Mouse (Mus musculus) heart, postnatal 36 days (tissue): Measurements from ENCODE around the gene Pdx1. TPM values are rescaled to one million over a fixed set of nuclear protein-coding genes. Genes with fewer than 3 reads are reported as not detected.
A peak's percentile ranks its signal among the peaks of the same experiment; 100 is the strongest.

Source experiments
- DNase-seq, 2 experiments: peaks; one replicate each; pipeline ENCODE4 v3.0.0; 2021 to 2022
- intact Hi-C: fragments of 180-260 bp; cut with DNase I; formaldehyde crosslinking; loops from one replicate; pipeline ENCODE4 v1.15.1; 2025
- microRNA-seq, 2 experiments: library from miRNA; unstranded; fragments of <30 nt; microRNA quantifications; one replicate each; pipeline ENCODE4 v1.2.0; 2021; ENCODE audit warnings: borderline number of aligned reads in 2 of 2
- total RNA-seq, 2 experiments: library from RNA; stranded (reverse); gene quantifications; 2 replicates each; pipeline ENCODE4 v1.2.3; 2021

Gene Pdx1
- total RNA-seq, 2 experiments from 2014 or later: not detected

- DNase-seq: no peak
- intact Hi-C loops: no loop called here
Measured at GRCm38 (mm10) chr5:147306638-147307397, 37.1 kb downstream of the Pdx1 start, which contains the start of gene Cdx2. Gene Cdx2, minus strand, starts transcription at chr5:147307270.

DNA sequence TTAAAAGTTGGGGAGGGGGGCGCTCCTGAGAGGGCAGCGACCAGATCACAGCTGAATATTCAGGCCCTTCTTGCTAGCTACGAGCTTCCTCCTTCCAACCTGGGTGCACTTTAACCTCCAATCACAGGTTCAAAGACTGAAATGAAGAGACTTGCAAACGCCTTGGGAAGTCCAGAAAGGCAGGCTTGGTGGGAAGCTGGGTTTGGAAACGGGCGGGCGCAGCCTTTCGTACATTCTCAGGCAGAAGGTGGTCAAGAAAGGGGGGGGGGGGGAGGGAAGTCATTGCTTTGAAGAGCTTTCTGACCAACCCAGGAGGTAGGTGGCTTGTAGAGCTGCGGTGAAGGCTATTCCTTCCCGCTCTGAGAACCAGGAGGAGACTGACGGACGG lies 37.6 kb downstream of the Pdx1 start:
- no peak for DNase-seq
- intact Hi-C loops: no loop called here

DNA sequence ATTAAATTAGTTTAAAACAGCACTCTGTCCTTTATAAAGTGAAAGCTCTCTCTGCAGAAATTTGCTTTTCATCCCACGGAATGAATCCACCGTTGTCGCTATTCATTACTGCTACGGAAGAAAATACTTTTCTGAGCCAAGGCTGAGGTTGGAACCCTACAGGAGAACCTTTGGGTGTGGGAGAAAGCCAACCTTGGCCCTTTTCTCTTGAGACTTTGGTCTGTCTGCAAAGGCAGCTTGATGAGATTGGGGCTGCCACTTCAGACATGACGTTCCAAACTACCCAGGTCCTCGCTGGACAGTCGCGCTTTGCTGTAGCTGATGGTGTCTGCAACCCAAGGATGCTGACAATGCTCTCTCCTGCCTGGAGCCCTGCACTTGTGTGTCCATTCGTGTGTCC lies 38.7 kb downstream of the Pdx1 start:
- DNase-seq: no peak
- intact Hi-C loops: no loop called here

GRCm38 (mm10) chr5:147309786-147310185 lies 40.0 kb downstream of the Pdx1 start:
- intact Hi-C loops: no loop called here
- DNase-seq: no peak

DNA sequence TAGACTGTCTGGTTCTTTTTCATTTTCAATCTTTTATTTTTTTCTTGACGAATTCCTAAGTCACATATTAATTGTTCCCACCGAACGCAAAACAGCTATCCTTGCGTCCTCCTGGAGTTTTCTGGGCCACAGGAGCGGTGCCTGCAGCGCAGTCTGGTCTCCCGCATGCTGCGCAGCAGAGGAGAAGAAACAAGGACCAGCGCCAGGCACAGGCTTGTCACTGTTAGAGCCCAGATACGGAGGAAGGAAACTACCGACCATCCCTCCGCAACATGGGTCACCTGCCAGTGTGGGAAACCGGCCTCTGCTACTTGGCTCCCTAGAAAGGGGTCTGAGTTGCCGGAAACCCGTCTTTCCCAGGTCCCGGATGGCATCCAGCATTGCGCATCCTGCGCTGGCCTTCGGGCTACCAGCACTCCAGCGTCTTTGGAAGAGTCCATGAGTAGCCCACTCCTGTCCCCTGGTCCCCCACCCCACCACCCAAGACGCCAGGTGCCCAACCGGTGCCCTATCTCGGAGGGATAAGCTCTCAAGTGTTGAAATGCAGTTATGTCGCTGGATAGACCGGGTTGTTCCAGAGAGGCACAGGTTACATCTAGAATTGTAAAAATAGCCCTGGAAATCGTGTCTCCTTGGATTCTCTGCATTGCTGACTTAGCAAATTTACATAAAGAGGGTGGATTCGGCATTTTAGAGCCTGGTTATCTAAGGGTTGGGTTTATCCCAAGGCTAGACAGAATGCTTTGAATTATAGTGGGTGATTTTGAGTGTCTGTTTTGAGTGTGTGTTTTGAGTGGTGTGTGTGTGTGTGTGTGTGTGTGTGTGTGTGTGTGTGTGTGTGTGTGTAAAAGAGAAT lies 43.3 kb downstream of the Pdx1 start:
- intact Hi-C loops: no loop called here
- DNase-seq: no peak

DNA sequence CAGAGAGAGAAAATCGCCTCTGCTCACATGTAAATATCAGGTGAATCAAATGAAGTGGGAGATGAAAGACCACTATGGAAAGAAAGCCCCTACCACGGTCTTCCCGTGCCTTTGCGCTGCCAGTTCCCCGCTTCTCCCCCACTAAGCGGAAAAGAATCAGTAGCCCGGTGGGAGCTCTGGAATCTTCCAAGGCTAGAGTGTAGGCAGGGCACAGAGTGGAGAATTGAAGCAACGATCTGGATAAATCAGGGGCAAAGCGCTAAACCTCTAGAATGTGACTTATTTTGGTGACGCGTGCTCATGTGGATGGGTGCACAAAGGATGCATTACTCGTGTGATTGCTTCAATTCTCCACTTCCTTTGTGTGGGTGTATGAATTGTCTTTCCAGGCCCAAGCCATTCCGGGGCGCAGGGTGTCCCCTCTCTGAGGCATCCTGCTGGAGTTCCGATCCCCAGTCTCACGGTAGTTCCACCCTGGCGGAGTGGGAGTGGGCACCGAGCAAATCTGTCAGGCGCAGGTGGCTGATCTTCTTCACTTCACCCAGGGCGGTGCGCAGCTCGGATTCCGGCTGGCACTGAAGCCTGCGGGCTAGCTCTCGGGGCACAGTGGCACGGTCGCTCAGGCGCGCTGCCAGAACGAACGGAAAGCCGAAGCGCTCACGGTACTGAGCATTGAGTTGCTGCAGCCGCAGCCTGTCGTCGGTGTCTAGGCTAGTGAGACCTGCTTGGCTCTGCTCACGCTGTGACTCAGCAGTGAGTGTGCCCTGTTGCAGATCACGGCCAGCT lies 45.1 kb downstream of the Pdx1 start:
- no peak for DNase-seq
- intact Hi-C loops: no loop called here

GRCm38 (mm10) chr5:147315432-147316075 lies 45.8 kb downstream of the Pdx1 start:
- intact Hi-C loops: no loop called here

DNA sequence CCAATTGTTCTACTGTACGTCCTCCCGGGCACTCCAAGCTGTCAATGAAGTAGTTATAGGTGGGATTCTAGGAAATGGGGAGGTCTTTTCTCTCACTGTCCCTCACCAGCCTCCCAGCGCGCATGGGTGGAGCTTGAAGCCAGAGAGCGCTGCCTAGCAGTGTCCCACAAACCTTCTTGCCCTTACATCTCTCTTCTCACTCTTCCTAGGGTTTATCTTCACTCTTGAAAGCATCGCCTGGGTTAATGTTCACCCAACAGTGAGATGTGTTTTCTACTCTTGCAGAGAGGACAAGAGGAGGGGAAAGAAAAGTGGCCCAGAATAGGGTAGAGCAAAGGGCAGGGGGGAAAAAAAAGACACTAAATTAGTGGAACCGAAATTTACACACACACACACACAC lies 47.6 kb downstream of the Pdx1 start:
- DNase-seq: no peak
- intact Hi-C loops: no loop called here

More at GRCm38 (mm10) chr5:147315432-147316075, 45.8 kb downstream of the Pdx1 start:
- no peak for DNase-seq

DNA sequence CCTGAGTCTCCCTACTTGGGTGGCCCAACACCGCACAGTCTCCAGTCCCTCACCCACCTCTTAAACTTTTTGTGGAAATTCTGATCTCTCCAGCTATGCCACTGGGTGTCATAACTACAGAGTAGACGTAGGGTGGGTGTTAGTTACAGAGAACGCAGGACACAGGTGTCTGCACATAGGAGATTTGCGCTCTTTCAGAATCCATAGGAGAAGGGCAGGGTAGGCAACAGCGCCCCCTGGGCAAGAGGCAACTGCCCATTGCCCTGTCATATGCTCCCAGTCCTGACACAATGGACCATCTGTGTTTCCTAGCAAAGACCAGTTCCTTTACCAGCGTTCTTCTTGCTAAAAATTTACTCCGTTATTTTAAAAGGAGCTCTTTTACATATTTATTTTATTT lies 48.2 kb downstream of the Pdx1 start:
- DNase-seq: no peak
- intact Hi-C loops: loop anchor here (2.0 kb wide), 1 partner anchor 403 kb away; no protein-coding TSS in a partner anchor

DNA sequence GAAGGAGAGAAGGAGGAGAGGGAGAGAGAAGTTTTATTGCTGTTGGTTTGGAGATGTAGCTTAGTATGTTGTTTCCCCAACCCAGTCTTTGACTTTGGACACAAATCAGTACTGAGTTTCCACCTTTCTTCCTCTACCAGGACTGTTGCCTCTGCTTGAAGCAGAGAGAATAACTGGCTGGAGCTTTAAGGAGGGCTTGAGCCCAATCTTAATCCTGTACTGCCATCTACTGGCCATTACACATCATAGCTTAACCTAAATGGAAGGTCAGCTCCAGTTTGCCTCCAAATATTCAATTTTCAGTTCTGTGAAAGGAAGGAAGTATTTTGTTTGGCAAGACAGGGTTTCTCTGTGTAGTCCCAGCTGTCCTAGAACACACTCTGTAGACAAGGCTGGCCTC lies 49.9 kb downstream of the Pdx1 start:
- intact Hi-C loops: loop anchor here (1.0 to 5.0 kb wide), 7 partner anchors 92 to 645 kb away; no protein-coding TSS in a partner anchor

DNA sequence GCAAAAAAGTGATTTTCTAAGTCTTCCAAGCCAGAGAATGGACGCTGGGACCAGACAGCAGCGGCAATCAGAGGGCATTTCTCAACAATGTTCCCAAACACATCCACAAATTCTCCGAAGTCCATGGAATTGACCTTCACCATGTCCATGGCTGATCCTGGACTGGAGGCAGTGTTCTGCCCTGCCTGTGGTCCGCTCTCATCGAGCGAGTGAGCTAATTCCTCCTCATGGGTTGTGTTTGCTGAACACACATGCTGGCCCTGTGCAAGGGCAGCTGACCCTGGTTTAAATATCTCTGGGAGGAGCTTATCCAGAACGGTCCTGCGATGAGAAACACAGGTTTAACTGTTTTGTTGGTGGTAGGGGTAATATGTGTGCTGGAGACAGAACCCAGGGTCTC lies 52.4 kb downstream of the Pdx1 start, which contains the start of gene Urad:
Gene Urad (minus strand): TSS at position 258 of the 400 bp plus-strand sequence.
- intact Hi-C loops: loop anchor here (5.0 kb wide), 1 partner anchor 620 kb away; no protein-coding TSS in a partner anchor
- DNase-seq: no peak

More for the DNA sequence above, 49.9 kb downstream of the Pdx1 start:
- DNase-seq: no peak

- peak; percentile 62 to 82 for DNase-seq
- intact Hi-C loops: loop anchor here (5.0 kb wide), 1 partner anchor 621 kb away; no protein-coding TSS in a partner anchor
Measured at GRCm38 (mm10) chr5:147323237-147323917, 53.6 kb downstream of the Pdx1 start.

Small RNA genes lying within 50 kb of the gene (microRNA-seq; reads per million reads assigned to microRNA genes)
- 0 to 0.72 reads per million in 2 experiments for gene Mir7k

Other genes starting within 250 kb of the Pdx1 start
- gene Lnx2, start 193.4 kb upstream of the Pdx1 start, total RNA-seq: 10 to 100 TPM in 1 of 2 experiments, 1 to 10 TPM in 1; 10.0 to 10.8 TPM
- 10 to 100 TPM; 69.4 to 72.8 TPM for gene Polr1d, start 192.9 kb upstream of the Pdx1 start, total RNA-seq
- gene Gsx1, start 81.3 kb upstream of the Pdx1 start, total RNA-seq: not detected
- gene Cdx2, start 37.3 kb downstream of the Pdx1 start, total RNA-seq: not detected
- not detected for gene Urad, start 52.5 kb downstream of the Pdx1 start, total RNA-seq
- gene Flt3, start 130.5 kb downstream of the Pdx1 start, total RNA-seq: under 1 TPM; 0.08 to 0.16 TPM
- gene Pan3, start 160.2 kb downstream of the Pdx1 start, total RNA-seq: 10 to 100 TPM; 26.8 to 36.1 TPM